Mouse (Mus musculus): ENCODE data around the gene Gm21936.
"Not testable (repeated sequence)": the region's sequence is repeated elsewhere in the genome, so short reads cannot be mapped to it uniquely, and the experiment has no call there.

The Gm21936 gene

GRCm38 (mm10) chr12:87795212-87795611, at the start of gene Gm21936:
Gm21936 (plus strand) TSS chr12:87795512.
- not testable (repeated sequence) for DNase-seq (ENCODE audit: low spot score)

- not testable (repeated sequence) for DNase-seq (ENCODE audit: low spot score)
Observed at GRCm38 (mm10) chr12:87775655-87776054, 19.7 kb upstream of the Gm21936 start, which contains the start of gene Gm21319. Gm21319 (minus strand) TSS chr12:87775755.

- not testable (repeated sequence) for DNase-seq (ENCODE audit: low spot score)
Observed at GRCm38 (mm10) chr12:87797971-87798370, 2.7 kb downstream of the Gm21936 start.

- DNase-seq (ENCODE audit: low spot score): not testable (repeated sequence)
Observed at GRCm38 (mm10) chr12:87816277-87816676, 21.0 kb downstream of the Gm21936 start, which contains the start of gene BB287469. BB287469 (plus strand) TSS chr12:87816577.

GRCm38 (mm10) chr12:87842239-87842638, 46.9 kb downstream of the Gm21936 start, which contains the start of gene Gm2001:
Gm2001 (minus strand) TSS chr12:87842339.
- DNase-seq (ENCODE audit: low spot score): not testable (repeated sequence)
